Mouse (Mus musculus) kidney, embryonic 14.5 days (tissue): Measurements from ENCODE around the gene Slc38a6. TPM values are rescaled to one million over a fixed set of nuclear protein-coding genes. Genes with fewer than 3 reads are reported as not detected.

Experiments used
- ATAC-seq: fragments of 200-750 bp; cut with Nextera tagmentation; 2 replicates; pipeline ENCODE4 v1.8.0; 2017; ENCODE audit warnings: moderate number of reproducible peaks, mild to moderate bottlenecking, moderate TSS enrichment, moderate library complexity; ENCODE audit not compliant: low FRiP score, low TSS enrichment
- H3K27ac ChIP-seq: fragments of 300-500 bp; sonication (generic); 2 replicates; pipeline ENCODE4 v1.5.1; 2014; ENCODE audit warnings: low read depth, mild to moderate bottlenecking, low read length, moderate library complexity, mixed read lengths
- H3K27me3 ChIP-seq: fragments of 300-500 bp; sonication (generic); 2 replicates; pipeline ENCODE4 v1.6.1; 2014; ENCODE audit warnings: mild to moderate bottlenecking, low read length; ENCODE audit not compliant: control insufficient read depth, insufficient read depth
- H3K36me3 ChIP-seq: fragments of 300-500 bp; sonication (generic); 2 replicates; pipeline ENCODE4 v1.6.1; 2014; ENCODE audit warnings: low read length, mixed read lengths; ENCODE audit not compliant: control insufficient read depth, insufficient read depth
- H3K4me1 ChIP-seq: fragments of 300-500 bp; sonication (generic); 2 replicates; pipeline ENCODE4 v1.6.1; 2014; ENCODE audit warnings: low read length, mixed read lengths; ENCODE audit not compliant: control insufficient read depth, insufficient read depth
- H3K4me2 ChIP-seq: fragments of 300-500 bp; sonication (generic); replicated peaks from 2 replicates; pipeline ENCODE4 v1.6.1; 2014; ENCODE audit warnings: low read depth, mild to moderate bottlenecking, low read length
- H3K4me3 ChIP-seq: fragments of 300-500 bp; sonication (generic); 2 replicates; pipeline ENCODE4 v1.5.1; 2014; ENCODE audit warnings: mild to moderate bottlenecking, low read length
- H3K9ac ChIP-seq: fragments of 300-500 bp; sonication (generic); 2 replicates; pipeline ENCODE4 v1.6.1; 2014; ENCODE audit warnings: low read depth, mild to moderate bottlenecking, low read length, moderate library complexity
- H3K9me3 ChIP-seq: fragments of 300-500 bp; sonication (generic); 2 replicates; pipeline ENCODE4 v1.6.1; 2016; ENCODE audit warnings: low read length; ENCODE audit not compliant: control insufficient read depth
- WGBS: fragments of 180-500 bp; shearing (Covaris S2); extraction: QIAGEN DNeasy Blood & Tissue Kit; methylation state at CpG from one replicate; pipeline ENCODE4 v1.1.7; 2014; 5-methylcytosine and 5-hydroxymethylcytosine counted together
- polyA plus RNA-seq: library from polyadenylated mRNA; unstranded; fragments of >200 nt; fragmentation: Nextera tagmentation; extraction: Ambion mirVana; gene quantifications from 2 replicates; pipeline ENCODE4 v1.2.1, GENCODE M21; 2014

Slc38a6 gene
- polyA plus RNA-seq, 1 experiment from 2014 or later = 11.1 TPM

DNA sequence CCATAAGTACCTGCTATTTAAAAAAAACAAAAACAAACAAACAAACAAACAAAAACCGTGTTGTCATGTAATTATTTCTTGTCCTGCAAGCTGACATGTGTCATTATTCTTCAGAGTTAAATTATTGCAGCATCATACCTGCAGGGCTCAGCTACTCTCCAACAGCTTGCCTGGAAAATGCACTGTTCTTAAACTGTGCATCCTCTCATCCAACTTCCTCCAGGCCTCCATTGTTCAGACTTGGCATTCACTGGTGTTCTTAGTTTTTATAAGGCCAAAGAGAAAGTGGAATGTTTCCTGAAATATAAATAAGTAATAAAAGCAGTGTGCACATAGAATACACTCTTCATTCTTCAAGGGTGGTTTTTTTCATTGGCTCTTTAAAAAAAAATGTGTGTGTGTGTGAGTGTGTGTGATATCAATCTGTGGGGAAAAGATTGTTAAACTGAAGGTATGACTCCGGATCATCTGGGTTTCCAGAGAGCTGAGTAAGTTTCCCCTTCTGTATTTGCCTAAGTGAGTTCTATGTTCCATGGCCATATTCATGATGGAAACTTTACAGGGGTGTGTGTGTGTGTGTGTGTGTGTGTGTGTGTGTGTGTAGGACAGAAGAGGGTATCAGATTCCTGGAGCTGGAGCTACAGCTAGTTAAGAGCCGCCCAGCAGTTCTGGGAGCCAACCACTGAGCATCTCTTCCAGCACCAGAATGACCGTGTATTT is 42.0 kb downstream of the Slc38a6 start:
- Histone ChIP-seq H3K9me3 (no peaks in the 10 kb centered on the region), H3K9ac (no peak overlapping the region), H3K4me1 (0 out of 2 replicates have a peak, but pooled peaks cover 4% of the 10 kb centered on the region), H3K4me3 (no peak overlapping the region), H3K36me3 (no peaks in the 10 kb centered on the region; the same call in 1 of the 2 replicates), H3K4me2 (no peak overlapping the region), H3K27ac (no peak overlapping the region), H3K27me3 (no peaks in the 10 kb centered on the region)
- WGBS = 82% methylated on average over 4 of the region's 4 CpGs
- ATAC-seq = no peak

DNA sequence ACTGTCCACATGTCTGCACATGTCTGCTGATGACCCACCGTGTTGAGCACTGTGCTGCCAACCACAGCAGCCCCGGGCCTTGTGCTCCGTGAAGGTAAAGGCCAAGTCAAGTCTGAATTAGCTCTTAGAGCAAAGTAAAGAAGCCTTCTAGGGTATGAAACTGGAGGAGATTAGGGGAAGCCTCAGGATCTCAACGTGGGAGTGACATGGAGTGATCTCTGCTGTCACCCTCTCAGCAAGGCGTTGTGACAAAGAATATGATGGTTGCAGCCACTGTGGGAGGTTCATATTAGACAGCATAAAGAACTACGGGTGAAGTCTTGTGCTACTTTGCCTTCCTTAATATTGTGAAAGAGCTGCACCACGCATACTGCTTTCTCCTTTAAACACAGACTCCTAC is 43.7 kb downstream of the Slc38a6 start:
- Histone ChIP-seq H3K9ac (no peak overlapping the region), H3K4me3 (no peak overlapping the region), H3K4me2 (no peak overlapping the region), H3K27me3 (no peaks in the 10 kb centered on the region), H3K9me3 (no peaks in the 10 kb centered on the region), H3K4me1 (no peaks in the 10 kb centered on the region), H3K27ac (no peak overlapping the region), H3K36me3 (no peaks in the 10 kb centered on the region; the same call in 1 of the 2 replicates)
- 85% methylated on average over 7 of the region's 7 CpGs for WGBS
- no peak for ATAC-seq

DNA sequence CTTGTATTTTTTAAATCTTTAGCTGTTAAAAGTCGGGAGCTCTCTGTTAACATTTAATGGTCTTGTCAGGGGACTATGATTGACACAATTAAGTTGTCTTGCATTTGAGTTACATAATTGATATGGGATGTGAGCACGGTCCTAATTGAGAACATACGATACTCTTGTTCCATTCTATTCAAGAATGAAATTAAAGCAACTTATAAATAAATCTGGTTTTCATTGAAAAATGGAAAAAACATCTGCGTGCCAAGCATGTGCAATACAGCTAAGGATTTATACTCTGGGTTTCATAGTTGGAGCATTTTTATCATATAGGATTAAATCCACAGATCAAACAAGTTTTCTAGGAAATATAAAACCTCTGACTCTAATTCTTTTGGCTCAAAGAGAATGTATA is 46.1 kb downstream of the Slc38a6 start:
- Histone ChIP-seq H3K4me3 (no peak overlapping the region), H3K9ac (no peak overlapping the region), H3K9me3 (no peaks in the 10 kb centered on the region), H3K27me3 (no peaks in the 10 kb centered on the region), H3K4me1 (no peaks in the 10 kb centered on the region), H3K36me3 (no peaks in the 10 kb centered on the region; the same call in 1 of the 2 replicates), H3K4me2 (no peak overlapping the region), H3K27ac (no peak overlapping the region)
- no peak for ATAC-seq
- WGBS = 87% methylated on average over 4 of the region's 4 CpGs

DNA sequence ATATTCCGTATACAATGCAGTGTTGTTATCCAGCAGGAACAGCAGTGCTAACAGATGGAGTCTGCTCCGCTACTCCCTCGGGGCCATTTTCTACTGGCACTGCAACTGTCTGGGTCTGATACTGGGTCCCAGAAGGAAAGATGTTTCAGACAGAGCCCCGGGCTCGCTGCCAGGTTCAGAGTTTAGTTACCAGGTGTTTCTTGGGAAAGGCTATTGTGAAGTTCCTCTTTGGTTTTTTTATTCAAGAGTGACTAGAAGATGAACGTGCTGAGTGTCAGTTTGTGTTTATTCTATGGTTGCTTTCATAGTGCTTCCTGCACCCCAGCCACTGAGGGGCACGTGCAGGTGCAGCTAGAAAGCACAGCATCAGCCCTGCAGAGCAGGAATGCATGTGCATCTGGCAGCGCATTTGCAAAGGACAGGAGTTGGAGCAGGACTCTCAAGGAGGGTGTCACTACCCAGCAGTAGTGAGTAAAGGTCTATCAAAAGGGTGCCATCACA is 47.5 kb downstream of the Slc38a6 start:
- Histone ChIP-seq H3K4me3 (no peak overlapping the region), H3K4me2 (no peak overlapping the region), H3K27me3 (no peaks in the 10 kb centered on the region), H3K9me3 (no peaks in the 10 kb centered on the region), H3K4me1 (no peaks in the 10 kb centered on the region), H3K36me3 (no peaks in the 10 kb centered on the region; the same call in 1 of the 2 replicates), H3K9ac (no peak overlapping the region), H3K27ac (no peak overlapping the region)
- ATAC-seq = no peak
- WGBS = 74% methylated on average over 8 of the region's 8 CpGs

DNA sequence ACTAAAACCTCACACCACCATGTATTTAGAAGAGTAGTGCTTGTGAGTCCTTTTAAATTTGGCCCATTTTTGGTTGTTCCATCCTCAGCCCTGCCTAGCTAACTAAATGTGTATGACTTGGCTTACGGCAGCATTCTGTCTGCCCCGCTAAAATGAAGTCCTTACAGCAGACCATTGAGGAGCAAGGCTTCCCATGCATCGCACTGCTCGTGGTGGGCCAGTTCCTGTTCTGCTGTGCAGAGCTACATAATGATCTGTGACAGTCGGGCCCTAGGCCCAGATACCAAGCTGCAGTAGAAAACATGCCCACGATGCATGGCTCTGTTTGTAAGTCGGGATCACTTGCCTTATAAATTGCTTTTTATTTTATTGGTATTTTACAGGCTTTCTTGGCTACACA is 50.5 kb downstream of the Slc38a6 start:
- WGBS = 86% methylated on average over 7 of the region's 7 CpGs
- Histone ChIP-seq H3K9me3 (no peaks in the 10 kb centered on the region), H3K27me3 (no peaks in the 10 kb centered on the region), H3K4me3 (no peak overlapping the region), H3K4me1 (0 out of 2 replicates have a peak, but pooled peaks cover 2% of the 10 kb centered on the region), H3K27ac (no peak overlapping the region), H3K4me2 (no peak overlapping the region), H3K9ac (no peak overlapping the region), H3K36me3 (no peaks in the 10 kb centered on the region)
- no peak for ATAC-seq

DNA sequence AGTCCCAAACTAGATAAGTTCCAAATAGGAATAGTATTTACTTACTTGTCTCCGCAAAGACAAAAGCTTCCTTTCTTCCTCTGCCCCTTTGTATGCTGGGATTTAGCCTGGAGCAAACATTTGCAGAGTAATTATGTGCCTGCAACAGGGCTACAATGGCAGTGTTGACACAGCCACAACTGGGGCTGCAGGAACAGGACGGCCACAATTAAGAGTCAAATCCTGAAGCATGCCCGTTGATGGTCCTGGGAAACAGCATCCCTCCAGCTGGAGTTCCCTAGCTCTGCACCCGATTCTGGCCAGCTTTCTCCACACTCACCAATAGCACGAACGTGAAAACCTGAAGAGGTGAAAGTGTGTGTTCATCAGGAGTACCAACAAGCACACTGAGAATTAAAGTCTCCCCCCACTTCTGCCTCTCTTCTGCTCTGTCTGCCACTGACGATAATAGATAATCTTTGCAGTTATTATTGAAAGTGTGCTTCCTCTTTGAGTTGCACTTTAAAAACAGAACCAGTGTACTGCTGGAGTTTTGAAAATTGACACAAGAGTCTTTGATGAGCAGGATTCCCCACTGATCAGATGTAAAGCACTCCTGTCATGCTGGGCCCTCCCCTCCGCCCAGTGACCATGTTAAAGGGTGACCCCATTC is 54.2 kb downstream of the Slc38a6 start:
- no peak overlapping the region for H3K4me3 ChIP-seq
- no peak overlapping the region for H3K27ac ChIP-seq
- WGBS = 29% methylated on average over 8 of the region's 8 CpGs
- no peak for ATAC-seq
- H3K4me1 ChIP-seq = peaks cover 6% of the 10 kb centered on the region; the same call in 1 of the 2 replicates
- no peaks in the 10 kb centered on the region for H3K36me3 ChIP-seq
- H3K9me3 ChIP-seq = no peaks in the 10 kb centered on the region
- no peaks in the 10 kb centered on the region for H3K27me3 ChIP-seq
- H3K4me2 ChIP-seq = no peak overlapping the region
- H3K9ac ChIP-seq = no peak overlapping the region

DNA sequence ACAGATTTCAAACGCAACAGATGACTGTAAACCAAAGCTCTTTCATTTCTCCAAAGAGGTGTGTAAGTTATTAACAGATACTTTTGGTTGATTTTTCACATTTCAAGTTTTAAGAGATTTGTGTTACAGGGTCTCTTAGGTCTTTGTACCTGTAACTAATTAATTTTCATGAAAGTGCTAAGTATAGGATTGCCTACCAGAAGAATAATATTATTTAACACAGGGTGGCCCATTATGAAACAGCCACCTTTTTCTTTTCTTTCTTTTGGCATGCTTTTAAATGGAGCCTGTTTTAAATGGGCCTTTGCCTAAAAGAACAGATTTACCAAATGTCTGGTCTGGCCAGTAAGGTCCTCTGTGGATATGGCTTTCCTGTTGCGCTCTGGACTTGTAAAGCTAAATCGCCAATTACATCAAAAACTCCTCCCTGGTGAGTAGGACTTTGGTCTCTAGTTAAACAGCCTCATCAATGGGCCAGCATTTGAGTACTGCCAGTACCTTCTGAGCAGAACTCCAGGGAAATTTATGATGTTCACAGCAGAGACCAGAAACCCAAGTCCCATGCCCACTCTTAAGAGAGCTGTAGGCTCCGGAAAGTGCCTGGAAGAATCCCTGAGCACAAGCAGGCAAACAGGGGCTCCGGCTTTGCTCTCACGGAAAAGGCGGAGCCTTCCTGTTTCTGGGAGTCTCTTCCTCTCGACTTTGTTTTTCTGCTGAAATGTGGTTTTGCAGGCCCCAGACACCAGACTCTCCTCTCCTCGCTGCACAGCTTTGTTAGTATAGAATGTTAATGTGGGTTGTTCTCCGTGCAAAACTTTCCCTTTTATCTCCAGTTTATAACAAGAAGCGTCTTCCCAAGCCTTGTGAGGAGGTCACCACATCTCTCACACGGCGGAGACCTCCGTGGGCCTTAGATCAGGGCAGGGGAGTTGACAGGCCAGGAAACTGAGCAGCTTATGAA is 55.4 kb downstream of the Slc38a6 start:
- peaks cover 6% of the 10 kb centered on the region; the same call in 1 of the 2 replicates for H3K4me1 ChIP-seq
- ATAC-seq = no peak
- peak overlapping the region; percentile 68; the same call in 1 of the 2 replicates for H3K27ac ChIP-seq
- no peak overlapping the region for H3K9ac ChIP-seq
- no peak overlapping the region for H3K4me2 ChIP-seq
- WGBS = 40% methylated on average over 14 of the region's 14 CpGs
- H3K27me3 ChIP-seq = no peaks in the 10 kb centered on the region
- H3K36me3 ChIP-seq = no peaks in the 10 kb centered on the region
- no peak overlapping the region for H3K4me3 ChIP-seq
- H3K9me3 ChIP-seq = no peaks in the 10 kb centered on the region

DNA sequence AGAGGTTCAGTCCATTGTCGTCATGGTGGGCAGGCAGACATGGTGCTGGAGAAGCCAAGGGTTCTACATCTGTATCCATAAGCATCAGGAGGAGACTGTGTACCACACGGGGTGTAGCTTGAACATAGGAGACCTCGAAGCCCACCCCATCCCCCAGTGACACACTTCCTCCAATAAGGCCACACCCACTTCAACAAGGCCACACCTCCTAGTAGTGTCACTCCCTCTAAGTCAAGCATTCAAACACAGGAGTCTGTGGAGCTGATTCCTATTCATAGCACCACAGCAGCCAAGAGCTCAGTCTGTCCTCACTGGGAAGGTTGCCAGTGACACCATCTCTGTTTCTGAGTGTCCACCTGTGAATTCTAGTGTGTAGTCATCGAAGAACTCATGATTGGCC is 57.7 kb downstream of the Slc38a6 start:
- H3K27me3 ChIP-seq = no peaks in the 10 kb centered on the region
- peaks cover 6% of the 10 kb centered on the region; the same call in 1 of the 2 replicates for H3K4me1 ChIP-seq
- 97% methylated on average over 4 of the region's 4 CpGs for WGBS
- no peak for ATAC-seq
- no peak overlapping the region for H3K9ac ChIP-seq
- no peak overlapping the region for H3K4me3 ChIP-seq
- H3K36me3 ChIP-seq = no peaks in the 10 kb centered on the region
- no peaks in the 10 kb centered on the region for H3K9me3 ChIP-seq
- no peak overlapping the region for H3K27ac ChIP-seq
- no peak overlapping the region for H3K4me2 ChIP-seq
